Mouse (Mus musculus) frontal cortex, postnatal 10 days (tissue): ENCODE results near the gene Dnal4.

Experiments used
- DNase-seq, 2 experiments: peaks; one replicate each; pipeline ENCODE4 v3.0.0; 2022; ENCODE audit warnings: low spot score in 2 of 2, mixed read lengths in 1 of 2

Gene Dnal4

DNA sequence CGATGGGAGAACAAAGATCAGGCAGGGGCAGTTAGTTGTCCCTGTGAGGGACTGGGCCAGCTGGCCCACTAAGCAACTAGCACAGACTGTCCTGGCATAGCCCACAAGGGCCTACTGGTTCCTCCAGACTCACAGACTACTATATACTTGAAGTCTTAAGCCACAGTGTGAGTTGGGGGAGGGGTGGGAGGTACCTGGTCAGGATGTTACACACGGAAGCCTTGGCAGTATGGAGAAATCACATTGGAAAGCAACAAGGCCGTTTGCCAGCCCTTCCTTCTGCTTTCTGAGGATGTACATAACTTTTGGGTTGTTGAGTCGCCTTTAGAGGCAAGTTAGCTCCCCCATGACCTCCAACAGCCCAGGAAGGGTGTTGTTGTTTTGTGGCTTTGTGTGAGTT lies 44.0 kb downstream of the Dnal4 start:
- DNase-seq, result no peak

- no peak for DNase-seq
Observed at GRCm38 (mm10) chr15:79733192-79733591, 44.5 kb downstream of the Dnal4 start.

- no peak for DNase-seq
Observed at GRCm38 (mm10) chr15:79731554-79731953, 46.1 kb downstream of the Dnal4 start.

GRCm38 (mm10) chr15:79728731-79729388 lies 48.8 kb downstream of the Dnal4 start:
- DNase-seq, result no peak

DNA sequence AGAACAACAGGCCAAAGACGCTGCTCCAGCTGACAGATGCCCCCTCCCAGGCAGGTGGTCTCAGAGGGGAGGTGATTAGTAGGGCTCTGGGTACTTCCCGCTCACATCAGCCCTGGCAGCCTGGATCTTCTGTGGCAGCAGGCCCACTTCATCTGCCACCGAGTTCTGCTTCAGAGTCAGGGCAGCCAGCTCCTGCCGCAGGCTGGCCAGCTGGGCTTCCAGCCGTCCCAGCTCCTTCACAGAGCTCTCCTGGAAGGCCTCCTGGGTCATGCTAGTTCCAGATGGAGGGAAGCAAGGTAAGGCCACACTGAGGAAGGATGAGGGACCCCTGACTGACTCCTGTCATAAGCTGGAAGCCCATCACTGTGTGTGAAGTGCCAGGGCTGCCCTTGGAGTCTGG lies 49.3 kb downstream of the Dnal4 start:
- no peak for DNase-seq

GRCm38 (mm10) chr15:79727840-79728239 lies 49.8 kb downstream of the Dnal4 start:
- no peak for DNase-seq

GRCm38 (mm10) chr15:79725190-79725789 lies 52.4 kb downstream of the Dnal4 start:
- DNase-seq, result no peak

GRCm38 (mm10) chr15:79723439-79723838 lies 54.2 kb downstream of the Dnal4 start:
- no peak for DNase-seq

DNA sequence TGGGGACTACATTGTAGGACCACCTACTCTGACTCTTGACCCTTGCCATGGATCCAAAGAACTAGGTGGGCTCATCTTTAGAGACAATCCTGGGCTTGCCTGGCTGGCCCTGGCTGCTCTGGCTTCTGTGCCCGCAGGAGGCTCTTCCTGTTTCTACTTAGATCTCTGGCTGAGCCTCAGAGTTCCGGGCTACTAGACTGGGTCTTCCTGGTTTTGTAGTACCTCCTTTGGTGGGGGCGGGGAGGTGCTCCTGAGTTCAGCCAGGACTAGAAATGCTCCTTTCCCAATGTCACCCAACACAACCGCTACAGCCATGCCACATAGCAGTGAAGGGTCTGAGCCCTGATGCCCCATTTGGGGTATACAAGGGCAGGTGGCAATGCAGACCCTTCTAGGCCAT lies 56.9 kb downstream of the Dnal4 start:
- DNase-seq, result no peak

GRCm38 (mm10) chr15:79720267-79720666 lies 57.4 kb downstream of the Dnal4 start:
- DNase-seq, result no peak

- no peak for DNase-seq
Observed at GRCm38 (mm10) chr15:79716710-79717109, 60.9 kb downstream of the Dnal4 start.

DNA sequence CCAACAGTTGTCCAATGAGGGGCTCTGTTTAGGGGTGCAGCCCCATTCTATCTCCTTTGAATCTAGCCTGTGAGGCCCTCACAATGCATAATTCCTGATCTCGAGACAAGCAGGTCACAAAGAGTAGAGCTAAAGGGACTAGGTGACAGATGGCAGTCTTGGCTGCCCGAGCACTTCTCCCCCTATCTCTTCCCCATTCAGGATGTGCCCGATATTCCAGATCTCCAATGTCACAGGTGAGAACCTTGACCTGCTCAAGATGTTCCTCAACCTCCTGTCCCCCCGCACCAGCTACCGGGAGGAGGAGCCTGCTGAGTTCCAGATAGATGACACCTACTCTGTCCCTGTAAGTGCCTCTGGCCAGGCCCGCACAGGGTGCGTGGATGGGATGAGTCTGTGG lies 62.0 kb downstream of the Dnal4 start:
- no peak for DNase-seq
